Mouse (Mus musculus): ENCODE results near the gene Ppme1. TPM values are rescaled to one million over a fixed set of nuclear protein-coding genes. Genes with fewer than 3 reads are reported as not detected.

Ppme1 gene
- polyA plus RNA-seq (2012; rRNA removed), result 54.4 and 63.6 TPM in 2 replicates

DNA sequence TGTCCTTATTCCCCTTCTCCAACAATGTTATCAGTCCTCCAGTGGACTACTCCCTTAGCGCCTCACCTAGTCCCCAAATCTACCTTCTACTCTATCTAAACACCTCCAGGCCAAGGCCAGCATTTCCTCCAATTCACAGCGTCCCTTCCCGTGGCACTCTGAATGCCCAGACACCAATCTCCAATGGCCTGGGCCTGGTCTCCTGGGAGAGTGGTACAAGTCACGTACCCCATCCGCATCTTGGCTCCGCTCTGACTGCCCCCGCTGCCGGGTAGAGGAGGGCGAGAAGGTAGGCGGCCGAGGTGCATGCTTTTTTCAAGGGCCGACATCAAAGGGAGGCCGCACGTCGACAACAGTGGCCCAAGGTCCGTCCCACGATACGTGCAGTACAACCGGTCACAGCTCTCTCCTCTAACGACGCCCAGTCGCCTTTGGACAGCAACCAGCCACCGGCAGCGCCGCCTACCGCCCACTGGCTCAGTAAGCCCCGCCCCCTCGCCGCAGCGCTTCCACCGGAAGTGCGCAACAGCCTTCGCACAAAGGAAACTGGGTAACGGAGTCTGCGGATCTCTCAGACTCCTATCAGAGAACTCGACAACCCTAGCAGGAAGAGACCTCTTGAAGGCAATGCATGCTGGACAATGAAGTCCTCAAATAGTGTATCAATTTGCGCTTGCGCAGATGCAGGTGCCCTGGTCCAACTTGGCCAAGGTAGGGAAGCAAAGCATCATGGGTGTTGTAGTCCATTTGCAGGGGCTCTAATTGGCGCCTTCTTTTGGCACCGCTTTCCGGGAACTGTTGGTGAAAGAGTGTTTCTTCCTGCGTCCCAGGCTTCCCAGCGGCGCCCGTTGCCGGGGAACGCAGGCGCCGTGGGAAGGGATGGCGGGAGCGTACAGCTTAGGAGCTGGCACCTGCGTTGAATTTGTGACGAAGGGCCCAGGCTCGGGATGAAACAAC, at the start of gene Ppme1, which contains the start of gene C2cd3:
Ppme1 (minus strand) TSS at position 813 of the 957 bp plus-strand sequence.
C2cd3 (plus strand) TSS at position 739 of the 957 bp plus-strand sequence.
- DNase-seq (ENCODE audit: low spot score), result peak; percentile 96

DNA sequence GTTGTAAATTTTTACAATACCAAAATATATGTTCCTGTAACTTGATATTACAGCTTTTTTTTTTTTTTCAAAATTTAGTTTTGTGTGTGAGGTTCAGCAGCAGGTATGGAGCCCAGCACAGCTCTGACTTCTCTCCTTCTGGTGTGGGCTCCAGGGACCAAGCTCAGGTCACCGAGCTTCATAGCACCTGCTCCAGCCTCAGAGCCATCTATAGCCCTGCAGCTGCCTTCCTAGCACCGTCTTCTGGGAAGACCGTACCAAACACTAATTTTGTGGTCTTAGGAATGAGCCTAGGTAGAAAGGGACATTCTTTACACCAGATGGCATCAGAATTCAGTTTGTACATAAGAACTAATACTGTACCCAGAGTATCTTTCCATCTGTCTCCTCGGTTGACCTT, 36.6 kb upstream of the Ppme1 start:
- DNase-seq (ENCODE audit: low spot score), result no peak

- DNase-seq (ENCODE audit: low spot score), result no peak
Observed at GRCm38 (mm10) chr7:100407677-100408076, 35.6 kb upstream of the Ppme1 start.

DNA sequence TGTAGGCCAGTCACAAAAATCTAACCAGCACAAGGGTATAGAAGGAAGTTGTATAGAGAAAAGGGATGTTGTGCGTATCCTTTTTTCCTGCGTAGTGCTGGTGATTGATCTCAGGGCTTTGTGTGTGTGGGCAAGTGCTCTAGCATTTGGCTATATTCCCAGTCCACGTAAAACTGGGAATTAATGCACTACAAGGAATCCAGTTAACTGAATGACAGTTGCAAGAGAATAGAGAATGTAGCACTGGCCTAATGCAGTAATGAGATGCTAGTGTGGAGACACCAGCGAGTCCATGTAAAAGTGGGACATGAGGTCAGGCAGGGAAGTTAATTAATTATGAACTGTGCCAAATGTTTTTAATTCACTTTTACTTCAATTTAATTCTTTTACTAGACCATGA, 30.6 kb upstream of the Ppme1 start:
- no peak for DNase-seq (ENCODE audit: low spot score)

- no peak for DNase-seq (ENCODE audit: low spot score)
Observed at GRCm38 (mm10) chr7:100400899-100401539, 28.9 kb upstream of the Ppme1 start.

GRCm38 (mm10) chr7:100399231-100399913, 27.3 kb upstream of the Ppme1 start:
- DNase-seq (ENCODE audit: low spot score), result no peak

DNA sequence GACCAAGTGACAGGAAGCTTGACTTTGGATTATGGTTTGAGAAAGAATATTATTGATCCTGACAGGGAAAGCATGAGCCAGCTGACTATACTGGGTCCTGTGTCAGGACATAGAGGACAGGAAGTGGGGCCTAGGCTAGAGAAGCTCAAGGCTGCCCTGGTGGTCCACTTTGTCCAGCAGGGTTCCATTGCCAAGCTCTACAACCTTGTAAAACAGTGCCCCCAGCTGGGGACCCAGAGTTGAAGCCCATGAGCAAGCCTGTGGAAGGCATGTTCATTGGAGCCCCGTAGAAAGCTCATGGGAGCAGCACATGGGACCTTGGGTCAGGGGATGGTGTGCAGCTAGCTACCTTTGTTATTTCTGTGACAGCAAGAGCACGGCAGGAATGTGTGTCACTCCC, 20.2 kb upstream of the Ppme1 start:
- DNase-seq (ENCODE audit: low spot score), result no peak

GRCm38 (mm10) chr7:100390166-100390565, 18.1 kb upstream of the Ppme1 start:
- DNase-seq (ENCODE audit: low spot score), result no peak

DNA sequence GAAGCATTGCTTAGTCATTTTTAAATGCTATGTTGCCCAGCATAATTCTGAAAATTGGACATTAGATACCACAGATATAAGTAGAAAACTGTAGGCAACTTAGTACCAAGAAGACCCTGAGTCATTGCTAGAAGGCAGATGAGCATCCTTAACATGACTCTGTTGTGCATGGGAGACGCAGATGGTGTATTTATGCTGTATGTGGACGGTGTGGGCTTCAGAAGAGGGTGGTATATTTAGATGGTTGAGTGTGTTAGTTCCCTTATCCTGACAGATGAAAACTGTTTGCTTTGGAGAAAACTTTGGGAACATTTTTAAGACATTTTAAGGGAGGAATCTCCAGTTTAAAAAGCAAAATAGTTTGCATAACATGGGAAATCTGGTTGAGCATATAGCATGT, 16.1 kb upstream of the Ppme1 start:
- DNase-seq (ENCODE audit: low spot score), result no peak

DNA sequence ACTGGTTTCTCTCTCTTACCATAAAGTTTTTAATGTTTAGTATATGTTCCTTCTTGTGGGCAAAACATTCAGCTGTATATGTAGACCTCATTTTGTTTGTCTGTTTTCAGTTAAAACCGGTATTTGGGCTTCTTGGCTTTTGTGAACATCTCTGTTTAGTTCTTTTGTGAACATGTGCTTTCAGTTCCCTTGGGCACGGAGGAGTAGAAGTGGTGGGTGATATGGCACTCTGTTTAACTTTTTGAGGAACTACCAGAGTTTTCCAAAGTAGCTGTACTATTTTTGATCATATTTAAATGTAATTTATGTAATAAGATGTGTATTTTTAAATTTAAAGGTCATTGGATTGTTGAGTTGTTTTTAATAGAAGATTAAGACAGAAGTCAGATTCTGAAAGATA, 11.1 kb upstream of the Ppme1 start:
- DNase-seq (ENCODE audit: low spot score), result no peak

DNA sequence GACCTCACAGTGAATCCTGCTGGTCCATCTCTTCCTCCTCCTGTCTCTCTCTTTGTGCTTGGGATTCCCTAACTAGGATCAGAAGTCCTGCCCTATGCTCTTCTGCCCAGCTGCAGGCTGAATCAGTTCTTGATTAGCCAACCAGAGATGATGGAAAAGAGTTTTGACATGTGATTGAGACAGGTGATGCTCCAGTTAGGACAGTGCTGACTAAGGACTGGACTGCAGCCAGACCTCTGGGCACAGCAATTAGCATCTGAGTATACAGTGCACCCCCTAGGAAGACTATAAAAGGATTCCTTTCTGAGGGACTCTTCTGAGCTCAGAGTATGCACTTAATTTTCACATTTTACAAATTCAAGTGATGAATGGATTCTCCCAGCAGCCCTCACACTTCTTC, 9.1 kb upstream of the Ppme1 start:
- DNase-seq (ENCODE audit: low spot score), result no peak

- no peak for DNase-seq (ENCODE audit: low spot score)
Observed at GRCm38 (mm10) chr7:100378257-100378656, 6.2 kb upstream of the Ppme1 start.

- no peak for DNase-seq (ENCODE audit: low spot score)
Observed at GRCm38 (mm10) chr7:100372452-100372980, 409 bp upstream of the Ppme1 start.

- no peak for DNase-seq (ENCODE audit: low spot score)
Observed at GRCm38 (mm10) chr7:100364888-100365287, 7.2 kb downstream of the Ppme1 start.

DNA sequence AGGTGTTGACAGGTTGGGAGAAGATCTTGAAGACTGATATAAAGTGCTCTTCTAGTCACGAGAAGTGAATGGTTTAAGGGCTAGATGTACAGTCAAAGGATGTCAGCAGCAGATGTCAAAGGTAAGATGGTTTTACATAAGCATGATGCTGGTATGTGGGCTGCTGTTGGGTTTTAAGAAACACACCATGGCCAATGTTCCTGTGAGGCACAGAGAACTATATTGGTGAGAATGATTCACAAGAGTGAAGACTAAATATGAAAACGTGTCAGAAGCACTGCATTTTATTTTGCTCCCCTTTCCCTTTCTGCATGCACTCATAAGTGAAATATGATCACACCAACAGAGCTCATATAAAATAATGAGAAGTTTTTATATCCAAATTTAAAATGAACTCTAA, 8.9 kb downstream of the Ppme1 start:
- DNase-seq (ENCODE audit: low spot score), result no peak

DNA sequence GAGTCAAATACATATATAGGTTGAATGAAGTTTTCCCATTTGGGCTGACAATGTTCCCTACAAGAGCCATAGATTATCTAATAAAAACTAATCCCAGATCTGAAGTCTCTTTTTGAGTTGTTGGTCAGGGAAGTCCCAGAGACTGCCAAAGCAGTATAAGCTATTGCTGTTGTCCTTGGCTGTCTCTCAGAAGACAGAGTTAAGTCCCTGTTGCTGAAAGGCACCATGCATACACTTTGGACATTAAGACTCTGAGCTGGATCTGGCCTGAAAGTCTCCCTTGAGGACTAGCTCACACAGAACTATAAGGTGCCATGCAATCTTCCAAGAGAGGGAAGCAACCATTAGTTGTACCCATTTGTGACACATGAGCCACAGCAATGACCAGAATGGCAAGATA, 14.3 kb downstream of the Ppme1 start:
- no peak for DNase-seq (ENCODE audit: low spot score)

DNA sequence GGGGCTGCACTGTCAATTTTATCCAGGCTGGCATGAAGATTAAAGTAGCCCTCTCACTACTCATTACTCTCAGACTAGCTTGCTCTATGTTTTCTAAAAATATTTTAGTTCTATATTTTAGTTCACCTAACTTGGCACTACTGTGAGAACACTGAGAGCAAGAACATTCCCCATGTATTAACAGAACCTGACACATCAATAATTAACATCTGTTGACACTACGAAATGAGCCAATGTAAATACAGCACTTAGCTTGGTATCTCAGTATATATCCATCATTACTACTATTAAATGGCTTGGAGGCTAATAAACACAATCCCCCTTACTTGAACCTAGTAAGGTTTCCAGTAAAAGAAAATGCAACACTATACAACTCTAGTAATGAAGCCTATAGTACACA, 15.3 kb downstream of the Ppme1 start:
- no peak for DNase-seq (ENCODE audit: low spot score)

GRCm38 (mm10) chr7:100356324-100356723, 15.8 kb downstream of the Ppme1 start:
- no peak for DNase-seq (ENCODE audit: low spot score)

DNA sequence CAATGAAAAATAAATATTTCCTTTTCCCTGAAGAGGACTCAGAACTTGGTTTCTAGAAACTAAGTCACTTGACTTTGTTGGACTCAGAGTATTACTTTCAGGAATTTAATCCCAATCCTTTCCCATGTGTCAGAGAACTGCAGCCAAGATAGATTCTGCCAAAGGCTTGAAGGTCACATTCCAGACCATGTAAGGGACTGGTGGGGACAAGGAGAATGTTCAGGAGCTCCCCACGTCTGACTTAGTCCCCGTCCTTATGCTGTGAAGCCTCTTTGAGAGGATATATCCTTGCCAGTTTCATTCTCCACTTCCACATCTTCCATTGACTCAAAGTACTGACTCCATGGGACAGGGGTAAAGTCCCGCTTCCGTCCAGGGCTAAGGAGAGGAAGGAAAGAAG, 17.1 kb downstream of the Ppme1 start:
- DNase-seq (ENCODE audit: low spot score), result no peak

DNA sequence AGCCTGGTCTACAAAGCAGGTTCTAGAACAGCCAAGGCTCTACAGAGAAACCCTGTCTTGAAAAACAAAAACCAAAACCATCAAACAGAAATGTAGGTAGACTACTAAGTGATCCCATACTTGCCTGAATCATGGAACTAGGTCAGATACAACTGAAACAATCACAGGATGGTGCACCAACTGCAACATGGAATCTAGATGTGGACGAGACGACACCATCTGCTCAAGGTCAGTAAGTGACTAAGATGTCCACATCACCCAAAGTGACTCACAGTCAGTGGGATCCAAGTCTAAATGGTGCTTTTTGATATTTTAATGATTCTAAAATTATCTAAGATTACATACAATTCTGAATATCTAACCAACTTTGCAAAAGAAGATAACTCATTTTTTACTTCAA, 36.2 kb downstream of the Ppme1 start:
- no peak for DNase-seq (ENCODE audit: low spot score)

DNA sequence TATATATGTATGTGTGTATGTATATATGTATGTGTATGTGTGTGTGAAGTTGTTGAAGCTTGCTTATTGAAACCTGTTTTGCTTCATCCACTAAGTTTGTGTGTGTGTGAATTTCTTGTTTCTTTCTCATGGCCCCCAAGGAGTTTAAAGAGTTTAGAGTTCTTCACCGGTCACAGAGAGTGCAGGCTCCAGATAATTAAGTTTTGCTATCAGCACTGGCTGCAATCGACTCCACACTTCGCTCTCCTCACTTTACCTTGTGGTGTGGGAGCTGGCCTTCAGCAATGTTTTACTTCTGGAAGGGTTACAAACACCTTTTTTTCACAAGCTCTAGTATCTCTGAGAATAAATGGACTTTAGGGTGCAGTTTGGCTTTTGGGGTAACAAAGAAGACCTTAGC, 40.8 kb downstream of the Ppme1 start:
- no peak for DNase-seq (ENCODE audit: low spot score)

- DNase-seq (ENCODE audit: low spot score), result no peak
Observed at GRCm38 (mm10) chr7:100328636-100329035, 43.5 kb downstream of the Ppme1 start.

All from urinary bladder, adult 2 months (tissue).